Mouse (Mus musculus): ENCODE measurements around the gene Tomt.

DNA sequence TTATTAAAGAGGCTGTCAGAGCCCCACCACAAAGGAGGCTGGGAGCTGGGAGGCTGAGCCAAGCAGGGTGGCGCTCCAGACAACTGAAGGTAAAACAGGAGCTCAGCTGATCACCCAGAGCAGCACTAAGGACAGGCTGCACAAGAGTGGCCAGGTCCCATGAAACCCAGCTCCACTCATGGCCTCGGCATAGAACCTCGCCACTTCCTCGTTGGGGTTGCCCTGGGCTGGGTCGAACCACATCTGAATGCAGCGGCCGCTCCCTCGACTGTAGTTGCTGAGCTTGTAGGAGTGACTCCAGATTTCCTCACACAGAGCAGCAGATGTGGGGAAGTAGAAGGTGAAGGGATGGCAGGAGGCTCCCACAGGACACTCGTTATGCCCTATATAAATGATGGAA, 47.8 kb downstream of the Tomt start:
- TF ChIP-seq ZC3H11A (IDR thresholded peaks at IDR 0.05; ENCODE audit: borderline replicate concordance, low read depth, low read length), result no peak
- TF ChIP-seq HCFC1 (IDR thresholded peaks at IDR 0.05; ENCODE audit: borderline replicate concordance, insufficient read depth, low read length), result no peak
